Comparison of ENCODE assay signal across 16 mouse cellular contexts in the genomic region with DNA sequence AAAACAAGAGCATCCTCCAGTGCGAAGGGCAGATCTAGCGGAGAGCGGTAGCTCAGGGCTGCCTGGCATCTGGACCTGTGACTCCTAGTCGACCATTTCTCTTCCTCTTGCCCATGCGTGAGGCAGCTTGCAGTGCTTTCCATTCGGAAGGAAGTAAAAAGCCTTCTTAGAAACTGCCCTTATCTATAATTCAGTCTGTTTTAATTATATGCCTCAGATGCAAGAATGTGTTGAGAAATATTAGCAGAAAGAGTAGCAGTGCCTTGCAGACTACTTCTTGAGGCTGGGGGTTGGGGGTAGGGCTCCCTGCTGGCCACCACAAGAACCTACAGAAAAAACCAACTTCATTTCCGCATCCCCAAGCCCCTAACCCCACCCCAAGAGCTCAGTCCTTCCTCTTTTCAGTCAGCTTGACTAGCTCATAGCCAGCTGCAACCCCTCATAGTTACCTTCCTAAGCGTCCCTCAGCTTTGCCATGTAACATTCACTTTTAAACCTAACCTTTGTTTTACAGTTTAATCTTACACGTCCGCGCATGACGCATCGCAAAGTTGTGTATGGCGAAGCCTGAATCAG. TPM values are rescaled to one million over a fixed set of nuclear protein-coding genes. Genes with fewer than 3 reads are reported as not detected.
A peak's percentile ranks its signal among the peaks of the same experiment; 100 is the strongest.
DNase-seq lines count a peak whose midpoint lies in the region; ATAC-seq and TF ChIP-seq lines count a peak whose summit lies in the region.
"Had no signal": no experiment of that assay in that cellular context is flagged by ENCODE, and none has a peak within 500 bp of the region (broad histone marks: within the 10 kb centered on the region; RNA-seq: fewer than 3 reads in every experiment).

No protein-coding gene starts in this region.

- H3K79me2 ChIP-seq in CH12.LX (replicated peaks; ENCODE audit: control insufficient read depth, extremely low read depth, insufficient read depth, poor library complexity, severe bottlenecking), result no peaks in the 10 kb centered on the region

- in situ Hi-C loops in CH12.LX (cut with MboI; ENCODE audit: low pct_ligation_motif_present, low pct_unique_long_range_greater_than_20kb, low sequenced_read_pairs), result no loop called here

- no peak overlapping the region for H3K9ac ChIP-seq in lung, embryonic 15.5 days
- H3K9ac ChIP-seq in CH12.LX (ENCODE audit: insufficient read depth, low read depth), result no peak overlapping the region
- H3K9ac ChIP-seq in liver, embryonic 12.5 days, result 0 out of 2 replicates have a peak overlapping the region, but pooled peaks have one; percentile 24
- H3K9ac ChIP-seq: forebrain, embryonic 15.5 days had no signal

- H3K4me3 ChIP-seq in lung, embryonic 15.5 days, result no peak overlapping the region
- H3K4me3 ChIP-seq in CH12.LX (replicated peaks in 1 of 3; ENCODE audit: low read depth in 2 of 3, low read length in 2 of 3, poor library complexity in 1 of 3), result no peak overlapping the region
- no peak overlapping the region for H3K4me3 ChIP-seq in liver, embryonic 12.5 days
- H3K4me3 ChIP-seq: forebrain, embryonic 15.5 days; gastrocnemius, adult 2 months; layer of hippocampus, adult 2 months had no signal

- peak; percentile 41; the same call in 1 of the 2 replicates for ATAC-seq in lung, embryonic 15.5 days (ENCODE audit: borderline replicate concordance, extremely low read depth, low FRiP score, low TSS enrichment)
- no peak for ATAC-seq in liver, embryonic 12.5 days
- ATAC-seq in megakaryocyte-erythroid progenitor cell, adult 5-6 weeks (replicated peaks; ENCODE audit: low FRiP score, low TSS enrichment, poor library complexity, severe bottlenecking), result peak; percentile 12; the same call in 1 of the 2 replicates
- ATAC-seq: forebrain, embryonic 15.5 days; hindbrain, embryonic 16.5 days had no signal

- no peak for TF ChIP-seq EP300 in CH12.LX (IDR thresholded peaks at IDR 0.05; ENCODE audit: low read length)

- no peak overlapping the region; the same call in 1 of the 2 replicates for H3K4me2 ChIP-seq in lung, embryonic 15.5 days
- no peak overlapping the region for H3K4me2 ChIP-seq in CH12.LX (ENCODE audit: insufficient read depth, low read depth, poor library complexity, severe bottlenecking)
- peak overlapping the region; percentile 10 for H3K4me2 ChIP-seq in liver, embryonic 12.5 days
- H3K4me2 ChIP-seq: forebrain, embryonic 15.5 days had no signal

- no peak for DNase-seq in lung, postnatal 14 days
- peak; percentile 16 for DNase-seq in CH12.LX (ENCODE audit: extremely low read depth)
- no peak for DNase-seq in right cerebral cortex, postnatal 4 days
- DNase-seq in gastrocnemius, postnatal 14 days, result no peak
- DNase-seq in left cerebral cortex, adult 11 months (ENCODE audit: low spot score), result no peak
- DNase-seq: cerebellum, adult 18-20 months; gastrocnemius, adult 2 months; heart, postnatal 10 days; kidney, adult 9 months; right cerebral cortex, postnatal 14 days had no signal

- H3K36me3 ChIP-seq in lung, embryonic 15.5 days, result no peaks in the 10 kb centered on the region
- no peaks in the 10 kb centered on the region for H3K36me3 ChIP-seq in CH12.LX (replicated peaks in 1 of 2; ENCODE audit: control insufficient read depth in 1 of 2, insufficient read depth in 1 of 2, low read length in 1 of 2)
- H3K36me3 ChIP-seq in liver, embryonic 12.5 days, result 0 out of 2 replicates have a peak, but pooled peaks cover under 1% of the 10 kb centered on the region
- H3K36me3 ChIP-seq: forebrain, embryonic 15.5 days had no signal

- H3K27me3 ChIP-seq in lung, embryonic 15.5 days, result no peaks in the 10 kb centered on the region
- H3K27me3 ChIP-seq in CH12.LX (replicated peaks), result no peaks in the 10 kb centered on the region
- H3K27me3 ChIP-seq in liver, embryonic 12.5 days (replicated peaks), result no peaks in the 10 kb centered on the region

- peaks cover 8% of the 10 kb centered on the region; the same call in 1 of the 2 replicates for H3K4me1 ChIP-seq in lung, embryonic 15.5 days
- peaks cover 2 to 26% of the 10 kb centered on the region in 2 experiments; a peak in 3 of 4 replicates for H3K4me1 ChIP-seq in CH12.LX (ENCODE audit: control insufficient read depth in 1 of 2, insufficient read depth in 2 of 2)
- H3K4me1 ChIP-seq in liver, embryonic 12.5 days, result peaks cover 57% of the 10 kb centered on the region

- intact Hi-C loops in gastrocnemius, postnatal 14 days (cut with DNase I; ENCODE audit: low total_unique reads), result no loop called here

- no peak for TF ChIP-seq CTCF in CH12.LX (conservative IDR thresholded peaks at IDR 0.05 in 1 of 2, IDR thresholded peaks at IDR 0.05 in 1 of 2; ENCODE audit: low read depth in 2 of 2, low read length in 2 of 2)

- dilution Hi-C loops in CH12.LX (cut with MboI; ENCODE audit: extremely low pct_ligation_motif_present, extremely low pct_unique_long_range_greater_than_20kb, low sequenced_read_pairs), result no loop called here

- 61% methylated on average over 14 of the region's 14 CpGs for whole genome bisulfite sequencing in lung, embryonic 15.5 days
- WGBS in liver, embryonic 12.5 days (ENCODE audit: insufficient replicate concordance), result 40% methylated on average over 14 of the region's 14 CpGs

- H3K27ac ChIP-seq in lung, embryonic 15.5 days, result 0 out of 2 replicates have a peak overlapping the region, but pooled peaks have one; percentile 36
- no peak overlapping the region for H3K27ac ChIP-seq in CH12.LX (ENCODE audit: insufficient read depth, low read depth)
- H3K27ac ChIP-seq in liver, embryonic 12.5 days, result no peak overlapping the region; the same call in 1 of the 2 replicates
- H3K27ac ChIP-seq: forebrain, embryonic 15.5 days; gastrocnemius, adult 2 months; layer of hippocampus, adult 2 months had no signal

- no peak for TF ChIP-seq POLR2A in CH12.LX (IDR thresholded peaks at IDR 0.05; ENCODE audit: low read depth, low read length)

- H3K9me3 ChIP-seq in lung, embryonic 15.5 days, result no peaks in the 10 kb centered on the region
- no peaks in the 10 kb centered on the region for H3K9me3 ChIP-seq in CH12.LX (replicated peaks; ENCODE audit: low read length)
- H3K9me3 ChIP-seq in liver, embryonic 12.5 days (replicated peaks), result no peaks in the 10 kb centered on the region
- H3K9me3 ChIP-seq: forebrain, embryonic 15.5 days had no signal

- TF ChIP-seq RAD21 in CH12.LX (IDR thresholded peaks at IDR 0.05; ENCODE audit: low read depth, low read length), result no peak

TF ChIP-seq in CH12.LX, 34 proteins besides CTCF, POLR2A, EP300 and RAD21:
- TF ChIP-seq NRF1 (IDR thresholded peaks at IDR 0.05; ENCODE audit: low read depth, low read length) (no peak), E2F4 (IDR thresholded peaks at IDR 0.05; ENCODE audit: insufficient replicate concordance, low read depth, low read length) (no peak), GABPA (IDR thresholded peaks at IDR 0.05; ENCODE audit: insufficient replicate concordance, low read depth, low read length) (no peak)
TF ChIP-seq in CH12.LX: peak in this region for 0.

RNA-seq across cellular contexts. Expression of a gene that starts 13.2 kb away (rescaled TPM):
- polyA plus RNA-seq in lung, embryonic 15.5 days (2015; fragmentation: Nextera tagmentation; extraction: Ambion mirVana), result 3.8 and 3.9 TPM in 2 replicates
- total RNA-seq in CH12.LX (2012; rRNA removed) (3.8 and 4.2 TPM in 2 replicates), CH12.LX (2014; rRNA removed) (6.6 and 8.4 TPM in 2 replicates)
- polyA plus RNA-seq in CH12.LX (2012; ENCODE audit: insufficient read length, low read depth), result 7.0 and 7.6 TPM in 2 replicates
- 25.2 and 25.9 TPM in 2 replicates for polyA plus RNA-seq in liver, embryonic 12.5 days (2016; fragmentation: Nextera tagmentation; extraction: Ambion mirVana)
- 12.0 and 26.0 TPM in 2 replicates for total RNA-seq in megakaryocyte-erythroid progenitor cell, adult 5-6 weeks (2014; fragmentation: Nextera tagmentation)
- total RNA-seq in megakaryocyte-erythroid progenitor cell, adult 5-6 weeks (2017), result 18.0 and 23.7 TPM in 2 replicates
- total RNA-seq in gastrocnemius, postnatal 14 days (2021), result 1 to 10 TPM; 1.3 to 1.5 TPM

RNA-seq across cellular contexts. Expression of a gene that starts 34.4 kb away (rescaled TPM):
- 74.8 and 75.4 TPM in 2 replicates for polyA plus RNA-seq in lung, embryonic 15.5 days (2015; fragmentation: Nextera tagmentation; extraction: Ambion mirVana)
- total RNA-seq in CH12.LX (2012; rRNA removed), result 14.7 and 15.6 TPM in 2 replicates
- total RNA-seq in CH12.LX (2014; rRNA removed), result 50.9 and 51.8 TPM in 2 replicates
- 28.4 and 34.2 TPM in 2 replicates for polyA plus RNA-seq in CH12.LX (2012; ENCODE audit: insufficient read length, low read depth)
- polyA plus RNA-seq in liver, embryonic 12.5 days (2016; fragmentation: Nextera tagmentation; extraction: Ambion mirVana), result 79.8 and 85.5 TPM in 2 replicates
- 51.3 and 62.6 TPM in 2 replicates for total RNA-seq in megakaryocyte-erythroid progenitor cell, adult 5-6 weeks (2014; fragmentation: Nextera tagmentation)
- 49.0 and 49.4 TPM in 2 replicates for total RNA-seq in megakaryocyte-erythroid progenitor cell, adult 5-6 weeks (2017)
- 10 to 100 TPM; 40.0 to 44.8 TPM for total RNA-seq in gastrocnemius, postnatal 14 days (2021)
